In genomic region chr1:194938715-194939114, GRCm38 (mm10) we compare ENCODE assay signal across 7 mouse cellular contexts. TPM values are rescaled to one million over a fixed set of nuclear protein-coding genes. Genes with fewer than 3 reads are reported as not detected.
DNase-seq lines count a peak whose midpoint lies in the region; ATAC-seq and TF ChIP-seq lines count a peak whose summit lies in the region.

Gene Cd34, plus strand, starts transcription at chr1:194938819.

- no peak for TF ChIP-seq CTCF in heart, adult 2 months (IDR thresholded peaks at IDR 0.05)
- TF ChIP-seq CTCF in kidney, adult 2 months (conservative IDR thresholded peaks at IDR 0.05; ENCODE audit: insufficient read depth, insufficient read length, low read depth, low read length): no peak
- TF ChIP-seq CTCF in testis, adult 2 months (IDR thresholded peaks at IDR 0.05; ENCODE audit: control insufficient read depth, insufficient read depth, insufficient replicate concordance, low read depth, low read length): no peak

- peaks cover 11% of the 10 kb centered on the region for H3K4me1 ChIP-seq in heart, adult 2 months (ENCODE audit: control insufficient read depth, insufficient read depth, low read length)
- H3K4me1 ChIP-seq in kidney, adult 2 months (ENCODE audit: control insufficient read depth, insufficient read depth, low read length): no peaks in the 10 kb centered on the region
- H3K4me1 ChIP-seq in limb, embryonic 13.5 days: peaks cover 5% of the 10 kb centered on the region; the same call in 1 of the 2 replicates
- no peaks in the 10 kb centered on the region for H3K4me1 ChIP-seq in midbrain, embryonic 12.5 days
- no peaks in the 10 kb centered on the region for H3K4me1 ChIP-seq in testis, adult 2 months (ENCODE audit: control insufficient read depth, insufficient read depth, low read length)

- H3K27me3 ChIP-seq in heart, adult 2 months (ENCODE audit: control insufficient read depth, insufficient read depth, low read length): 0 out of 2 replicates have a peak, but pooled peaks cover 1% of the 10 kb centered on the region
- no peaks in the 10 kb centered on the region; the same call in 1 of the 2 replicates for H3K27me3 ChIP-seq in kidney, adult 2 months (replicated peaks; ENCODE audit: control insufficient read depth, insufficient read depth, low read length)
- peaks cover 31% of the 10 kb centered on the region for H3K27me3 ChIP-seq in limb, embryonic 13.5 days
- H3K27me3 ChIP-seq in midbrain, embryonic 12.5 days: peaks cover 22% of the 10 kb centered on the region
- H3K27me3 ChIP-seq in testis, adult 2 months (ENCODE audit: control insufficient read depth, insufficient read depth, low read length): no peaks in the 10 kb centered on the region

- peak; percentile 81 for ATAC-seq in limb, embryonic 13.5 days (ENCODE audit: low FRiP score, low read depth)
- ATAC-seq in midbrain, embryonic 12.5 days (ENCODE audit: low FRiP score, low read depth): peak; percentile 73

- TF ChIP-seq POLR2A in heart, adult 2 months (IDR thresholded peaks at IDR 0.05; ENCODE audit: insufficient read depth, low read depth, low read length): peak; percentile 86
- peak; percentile 28 for TF ChIP-seq POLR2A in kidney, adult 2 months (IDR thresholded peaks at IDR 0.05; ENCODE audit: low read depth, low read length)
- TF ChIP-seq POLR2A in testis, adult 2 months (IDR thresholded peaks at IDR 0.05; ENCODE audit: control insufficient read depth, low read depth, low read length): peak; percentile 25; the same call in 1 of the 2 replicates

- WGBS in heart, adult 2 months: 2% methylated on average over 26 of the region's 26 CpGs
- WGBS in kidney, adult 2 months: 2% methylated on average over 26 of the region's 26 CpGs
- under 1% methylated on average over 26 of the region's 26 CpGs for WGBS in limb, embryonic 13.5 days
- under 1% methylated on average over 26 of the region's 26 CpGs for WGBS in midbrain, embryonic 12.5 days

- peak within 1 kb of the TSS; percentile 74 for H3K9ac ChIP-seq in heart, adult 2 months (ENCODE audit: low read depth, low read length)
- peak within 1 kb of the TSS; percentile 64 for H3K9ac ChIP-seq in limb, embryonic 13.5 days
- no peak within 1 kb of the TSS for H3K9ac ChIP-seq in midbrain, embryonic 12.5 days (replicated peaks)

- peak within 1 kb of the TSS; percentile 94 for H3K27ac ChIP-seq in heart, adult 2 months
- peak within 1 kb of the TSS; percentile 82 for H3K27ac ChIP-seq in kidney, adult 2 months (ENCODE audit: insufficient read depth, low read depth, low read length)
- no peak within 1 kb of the TSS; the same call in 1 of the 2 replicates for H3K27ac ChIP-seq in limb, embryonic 13.5 days
- no peak within 1 kb of the TSS for H3K27ac ChIP-seq in midbrain, embryonic 12.5 days (replicated peaks)
- no peak within 1 kb of the TSS for H3K27ac ChIP-seq in testis, adult 2 months (ENCODE audit: control insufficient read depth, insufficient read depth, low read depth, low read length)

- intact Hi-C loops in heart, adult 2 months (cut with DNase I): loop anchor here (2.0 kb wide), 1 partner anchor 18 kb away; no protein-coding TSS in a partner anchor

- TF ChIP-seq EP300 in heart, adult 2 months (IDR thresholded peaks at IDR 0.05; ENCODE audit: insufficient read depth, low read depth, low read length): no peak; the same call in 1 of the 2 replicates

- no peaks in the 10 kb centered on the region for H3K9me3 ChIP-seq in limb, embryonic 13.5 days
- no peaks in the 10 kb centered on the region for H3K9me3 ChIP-seq in midbrain, embryonic 12.5 days

- H3K4me3 ChIP-seq in heart, adult 2 months: peak within 1 kb of the TSS; percentile 76
- H3K4me3 ChIP-seq in kidney, adult 2 months (ENCODE audit: insufficient read depth, low read depth, low read length): peak within 1 kb of the TSS; percentile 69
- peak within 1 kb of the TSS; percentile 49 for H3K4me3 ChIP-seq in limb, embryonic 13.5 days
- H3K4me3 ChIP-seq in midbrain, embryonic 12.5 days: peak within 1 kb of the TSS; percentile 40
- H3K4me3 ChIP-seq in testis, adult 2 months (ENCODE audit: control insufficient read depth, low read depth, low read length): peak within 1 kb of the TSS; percentile 61

- DNase-seq in adrenal gland, adult 2 months: peak; percentile 67
- DNase-seq in embryo, embryonic 11.5 days (ENCODE audit: low read depth, low spot score): peak; percentile 9
- peak; percentile 86 to 89 for DNase-seq in heart, adult 2 months
- DNase-seq in kidney, adult 2 months: peak; percentile 74

- no peaks in the 10 kb centered on the region for H3K79me2 ChIP-seq in heart, adult 2 months (replicated peaks; ENCODE audit: control insufficient read depth, insufficient read depth, low read length)

- peaks cover 18% of the 10 kb centered on the region for H3K36me3 ChIP-seq in heart, adult 2 months (ENCODE audit: control insufficient read depth, insufficient read depth, low read length)
- no peaks in the 10 kb centered on the region for H3K36me3 ChIP-seq in kidney, adult 2 months (ENCODE audit: control insufficient read depth, insufficient read depth, low read length)
- H3K36me3 ChIP-seq in limb, embryonic 13.5 days: no peaks in the 10 kb centered on the region
- H3K36me3 ChIP-seq in midbrain, embryonic 12.5 days: no peaks in the 10 kb centered on the region
- H3K36me3 ChIP-seq in testis, adult 2 months (ENCODE audit: control insufficient read depth, insufficient read depth, low read length): no peaks in the 10 kb centered on the region

- peak within 1 kb of the TSS; percentile 76 for H3K4me2 ChIP-seq in limb, embryonic 13.5 days (replicated peaks)
- H3K4me2 ChIP-seq in midbrain, embryonic 12.5 days (replicated peaks): peak within 1 kb of the TSS; percentile 66

RNA-seq across cellular contexts. Expression of gene Cd34, which starts in this region (rescaled TPM):
- total RNA-seq in adrenal gland, adult 2 months (2021): 10 to 100 TPM; 36.3 to 56.0 TPM
- polyA plus RNA-seq in adrenal gland, adult 2 months (2012; rRNA removed): 12.6 and 12.7 TPM in 2 replicates
- 10 to 100 TPM; 73.6 to 92.6 TPM for total RNA-seq in heart, adult 2 months (2021)
- 86.5 and 172 TPM in 2 replicates for polyA plus RNA-seq in heart, adult 2 months (2012; rRNA removed)
- polyA plus RNA-seq in kidney, adult 2 months (2012; rRNA removed): 33.9 and 37.5 TPM in 2 replicates
- polyA plus RNA-seq in limb, embryonic 13.5 days (2015; fragmentation: Nextera tagmentation; extraction: Ambion mirVana): 56.5 and 59.7 TPM in 2 replicates
- polyA plus RNA-seq in midbrain, embryonic 12.5 days (2016; fragmentation: Nextera tagmentation; extraction: Ambion mirVana): 36.7 and 40.4 TPM in 2 replicates
- polyA plus RNA-seq in testis, adult 2 months (2012; rRNA removed): 7.7 and 7.9 TPM in 2 replicates

Comparison
In these comparisons a context has a peak if more than half of its experiments do, and no peak if none do; other contexts are left out.
1. DNase-seq: peak in every context shown above with its lines; median percentile 88 in heart, adult 2 months; 74 in kidney, adult 2 months; 67 in adrenal gland, adult 2 months; 9 in embryo, embryonic 11.5 days.
2. H3K27ac ChIP-seq: peak in heart, adult 2 months (single experiment) and kidney, adult 2 months (single experiment); none in limb, embryonic 13.5 days (single experiment), midbrain, embryonic 12.5 days (single experiment) and testis, adult 2 months (single experiment).
3. POLR2A ChIP-seq: peak in every context shown above with its lines; median percentile 86 in heart, adult 2 months; 28 in kidney, adult 2 months; 25 in testis, adult 2 months.
4. Peak in every context shown above with its lines, with median percentiles within 50 percentile points of each other: H3K4me3 ChIP-seq.